Mouse (Mus musculus): ENCODE data around the gene Atp8b3. TPM values are rescaled to one million over a fixed set of nuclear protein-coding genes. Genes with fewer than 3 reads are reported as not detected.
A peak's percentile ranks its signal among the peaks of the same experiment; 100 is the strongest.

Gene Atp8b3
- polyA plus RNA-seq, 2 experiments: 0.02 TPM; not detected in 1

- DNase-seq (ENCODE audit: low read depth in 3 of 3, low spot score in 3 of 3): no peak
- Histone ChIP-seq H3K27me3 (ENCODE audit: control insufficient read depth, insufficient read depth, low read length) (peaks cover 67% of the 10 kb centered on the region), H3K4me2 (ENCODE audit: low read depth) (no peak overlapping the region), H3K36me3 (replicated peaks; ENCODE audit: control insufficient read depth, insufficient read depth, low read depth) (no peaks in the 10 kb centered on the region), H3K4me1 (replicated peaks; ENCODE audit: control insufficient read depth in 2 of 2, insufficient read depth in 2 of 2, low read length in 1 of 2) (peaks cover 0 to 3% of the 10 kb centered on the region in 2 experiments; a peak in 1 of 4 replicates), H3K4me3 (ENCODE audit: insufficient read depth in 1 of 2, low read depth in 2 of 2, low read length in 2 of 2) (no peak overlapping the region), H3K27ac (no peak overlapping the region), H3K9me3 (ENCODE audit: control insufficient read depth, low read length) (no peaks in the 10 kb centered on the region), H3K9ac (replicated peaks) (no peak overlapping the region)
- WGBS (ENCODE audit: insufficient replicate concordance): 2% methylated on average over 27 of the region's 27 CpGs
- no peak for ATAC-seq (ENCODE audit: insufficient read depth)
- no peak for TF ChIP-seq EP300 (IDR thresholded peaks at IDR 0.05; ENCODE audit: low read depth)
- TF ChIP-seq CTCF (IDR thresholded peaks at IDR 0.05; ENCODE audit: low read depth): no peak
These were observed 35.2 kb downstream of the Atp8b3 start for GRCm38 (mm10) chr10:80503599-80504220.

GRCm38 (mm10) chr10:80502819-80503314, 36.1 kb downstream of the Atp8b3 start:
- DNase-seq (ENCODE audit: low read depth in 3 of 3, low spot score in 3 of 3): no peak
- ATAC-seq (ENCODE audit: insufficient read depth): no peak
- Histone ChIP-seq H3K4me3 (ENCODE audit: insufficient read depth in 1 of 2, low read depth in 2 of 2, low read length in 2 of 2) (no peak overlapping the region), H3K4me2 (ENCODE audit: low read depth) (no peak overlapping the region), H3K27me3 (ENCODE audit: control insufficient read depth, insufficient read depth, low read length) (peaks cover 75% of the 10 kb centered on the region), H3K9me3 (ENCODE audit: control insufficient read depth, low read length) (no peaks in the 10 kb centered on the region), H3K36me3 (replicated peaks; ENCODE audit: control insufficient read depth, insufficient read depth, low read depth) (no peaks in the 10 kb centered on the region), H3K27ac (no peak overlapping the region), H3K9ac (replicated peaks) (no peak overlapping the region), H3K4me1 (replicated peaks; ENCODE audit: control insufficient read depth in 2 of 2, insufficient read depth in 2 of 2, low read length in 1 of 2) (peaks cover 0 to 3% of the 10 kb centered on the region in 2 experiments; a peak in 1 of 4 replicates)
- WGBS (ENCODE audit: insufficient replicate concordance): 6% methylated on average over 22 of the region's 22 CpGs
- TF ChIP-seq EP300 (IDR thresholded peaks at IDR 0.05; ENCODE audit: low read depth) (no peak), CTCF (IDR thresholded peaks at IDR 0.05; ENCODE audit: low read depth) (no peak)

GRCm38 (mm10) chr10:80502291-80502690, 36.6 kb downstream of the Atp8b3 start:
- Histone ChIP-seq H3K27ac (no peak overlapping the region), H3K27me3 (ENCODE audit: control insufficient read depth, insufficient read depth, low read length) (peaks cover 81% of the 10 kb centered on the region), H3K36me3 (replicated peaks; ENCODE audit: control insufficient read depth, insufficient read depth, low read depth) (no peaks in the 10 kb centered on the region), H3K4me2 (ENCODE audit: low read depth) (no peak overlapping the region), H3K9me3 (ENCODE audit: control insufficient read depth, low read length) (no peaks in the 10 kb centered on the region), H3K4me3 (ENCODE audit: insufficient read depth in 1 of 2, low read depth in 2 of 2, low read length in 2 of 2) (no peak overlapping the region), H3K9ac (replicated peaks) (no peak overlapping the region), H3K4me1 (replicated peaks; ENCODE audit: control insufficient read depth in 2 of 2, insufficient read depth in 2 of 2, low read length in 1 of 2) (peaks cover 0 to 2% of the 10 kb centered on the region in 2 experiments; a peak in 1 of 4 replicates)
- 5% methylated on average over 7 of the region's 7 CpGs for WGBS (ENCODE audit: insufficient replicate concordance)
- DNase-seq (ENCODE audit: low read depth in 3 of 3, low spot score in 3 of 3): no peak
- TF ChIP-seq EP300 (IDR thresholded peaks at IDR 0.05; ENCODE audit: low read depth) (no peak), CTCF (IDR thresholded peaks at IDR 0.05; ENCODE audit: low read depth) (no peak)
- ATAC-seq (ENCODE audit: insufficient read depth): no peak

- Histone ChIP-seq H3K27ac (no peak overlapping the region), H3K27me3 (ENCODE audit: control insufficient read depth, insufficient read depth, low read length) (peaks cover 99% of the 10 kb centered on the region), H3K4me3 (ENCODE audit: insufficient read depth in 1 of 2, low read depth in 2 of 2, low read length in 2 of 2) (peak overlapping the region in 1 of 2 experiments; percentile 2; a peak in 1 of 4 replicates), H3K36me3 (replicated peaks; ENCODE audit: control insufficient read depth, insufficient read depth, low read depth) (no peaks in the 10 kb centered on the region), H3K9me3 (ENCODE audit: control insufficient read depth, low read length) (no peaks in the 10 kb centered on the region), H3K4me1 (replicated peaks; ENCODE audit: control insufficient read depth in 2 of 2, insufficient read depth in 2 of 2, low read length in 1 of 2) (no peaks in the 10 kb centered on the region), H3K9ac (replicated peaks) (no peak overlapping the region), H3K4me2 (ENCODE audit: low read depth) (peak overlapping the region; percentile 38)
- WGBS (ENCODE audit: insufficient replicate concordance): 1% methylated on average over 20 of the region's 20 CpGs
- no peak for TF ChIP-seq EP300 (IDR thresholded peaks at IDR 0.05; ENCODE audit: low read depth)
- no peak for TF ChIP-seq CTCF (IDR thresholded peaks at IDR 0.05; ENCODE audit: low read depth)
- DNase-seq (ENCODE audit: low read depth in 3 of 3, low spot score in 3 of 3) (no peak), ATAC-seq (ENCODE audit: insufficient read depth) (no peak)
These were observed 42.5 kb downstream of the Atp8b3 start for GRCm38 (mm10) chr10:80496421-80496820.

GRCm38 (mm10) chr10:80495901-80496300, 43.0 kb downstream of the Atp8b3 start:
- TF ChIP-seq CTCF (IDR thresholded peaks at IDR 0.05; ENCODE audit: low read depth) (0 out of 2 replicates have a peak, but pooled peaks have one; percentile 6), EP300 (IDR thresholded peaks at IDR 0.05; ENCODE audit: low read depth) (no peak)
- Histone ChIP-seq H3K27ac (no peak overlapping the region), H3K36me3 (replicated peaks; ENCODE audit: control insufficient read depth, insufficient read depth, low read depth) (no peaks in the 10 kb centered on the region), H3K4me1 (replicated peaks; ENCODE audit: control insufficient read depth in 2 of 2, insufficient read depth in 2 of 2, low read length in 1 of 2) (no peaks in the 10 kb centered on the region), H3K9me3 (ENCODE audit: control insufficient read depth, low read length) (no peaks in the 10 kb centered on the region), H3K9ac (replicated peaks) (no peak overlapping the region), H3K4me3 (ENCODE audit: insufficient read depth in 1 of 2, low read depth in 2 of 2, low read length in 2 of 2) (peak overlapping the region in 1 of 2 experiments; percentile 2; a peak in 2 of 4 replicates), H3K4me2 (ENCODE audit: low read depth) (peak overlapping the region; percentile 38), H3K27me3 (ENCODE audit: control insufficient read depth, insufficient read depth, low read length) (peaks cover 100% of the 10 kb centered on the region)
- no peak for ATAC-seq (ENCODE audit: insufficient read depth)
- under 1% methylated on average over 35 of the region's 35 CpGs for WGBS (ENCODE audit: insufficient replicate concordance)
- DNase-seq (ENCODE audit: low read depth in 3 of 3, low spot score in 3 of 3): no peak

All from liver, embryonic 14.5 days (tissue).